Mouse (Mus musculus) G1E (cell line): Measurements from ENCODE around the gene Myom1. TPM values are rescaled to one million over a fixed set of nuclear protein-coding genes. Genes with fewer than 3 reads are reported as not detected.

Experiments
- ATAC-seq: 2 replicates; pipeline ENCODE4 v1.8.0; 2016; ENCODE audit warnings: mild to moderate bottlenecking; ENCODE audit not compliant: insufficient number of reproducible peaks, poor library complexity, low FRiP score, severe bottlenecking; ENCODE audit errors: extremely low read depth
- DNase-seq: peaks from one replicate; pipeline ENCODE4 v3.0.0; 2012; ENCODE audit warnings: low spot score
- H3K27me3 ChIP-seq: 2 replicates; pipeline ENCODE4 v1.6.1; 2012; ENCODE audit warnings: mild to moderate bottlenecking, low read length, inconsistent platforms; ENCODE audit not compliant: insufficient read depth
- H3K36me3 ChIP-seq: replicated peaks from 2 replicates; pipeline ENCODE3; 2012; ENCODE audit warnings: mild to moderate bottlenecking, inconsistent platforms
- H3K4me1 ChIP-seq: 2 replicates; pipeline ENCODE4 v1.6.1; 2012; ENCODE audit warnings: low read depth, low read length, inconsistent platforms, mixed read lengths; ENCODE audit not compliant: insufficient read depth
- H3K4me3 ChIP-seq: 2 replicates; pipeline ENCODE4 v1.5.1; 2012; ENCODE audit warnings: low read depth, mild to moderate bottlenecking, inconsistent platforms, low read length, moderate library complexity, mixed read lengths
- H3K9me3 ChIP-seq: replicated peaks from 2 replicates; pipeline ENCODE4 v1.6.1; 2012; ENCODE audit warnings: inconsistent platforms
- CTCF ChIP-seq: IDR thresholded peaks from 2 replicates; pipeline ENCODE4 v1.5.1; 2012; ENCODE audit warnings: low read depth, low read length, inconsistent platforms, mixed read lengths
- GATA1 ChIP-seq: IDR thresholded peaks from 2 replicates; pipeline ENCODE4 v1.6.1; 2012; ENCODE audit warnings: borderline replicate concordance, low read length, inconsistent platforms, mixed read lengths
- GATA2 ChIP-seq: IDR thresholded peaks from 2 replicates; pipeline ENCODE4 v1.6.1; 2012; ENCODE audit warnings: low read depth, low read length, inconsistent platforms, borderline replicate concordance
- POLR2AphosphoS5 ChIP-seq: IDR thresholded peaks from 2 replicates; pipeline ENCODE4 v1.6.1; 2012; ENCODE audit warnings: low read depth, low read length, inconsistent platforms; ENCODE audit not compliant: insufficient replicate concordance
- TAL1 ChIP-seq: conservative IDR thresholded peaks from 2 replicates; pipeline ENCODE4 v1.6.1; 2012; ENCODE audit warnings: low read depth, low read length, inconsistent platforms, mixed read lengths
- polyA plus RNA-seq: library from polyadenylated mRNA; stranded (reverse); fragments of >175 nt; gene quantifications from 2 replicates; pipeline ENCODE4 v1.2.3, GENCODE M21; 2012
- total RNA-seq, 2 experiments: library from RNA; stranded (forward) in 1 of 2; stranded (reverse) in 1 of 2; fragments of 200-1000 nt in 1 of 2; fragments of >200 nt in 1 of 2; fragmentation: Nextera tagmentation in 1 of 2; gene quantifications; 2 replicates each; pipeline ENCODE4 v1.2.3; 2014 to 2017

Gene Myom1
- total and polyA plus RNA-seq, 3 experiments, result 0.25 to 1.6 (median 0.71) TPM

GRCm38 (mm10) chr17:71155271-71155670, 152.8 kb downstream of the Myom1 start:
- ATAC-seq, result no peak
- DNase-seq, result no peak

DNA sequence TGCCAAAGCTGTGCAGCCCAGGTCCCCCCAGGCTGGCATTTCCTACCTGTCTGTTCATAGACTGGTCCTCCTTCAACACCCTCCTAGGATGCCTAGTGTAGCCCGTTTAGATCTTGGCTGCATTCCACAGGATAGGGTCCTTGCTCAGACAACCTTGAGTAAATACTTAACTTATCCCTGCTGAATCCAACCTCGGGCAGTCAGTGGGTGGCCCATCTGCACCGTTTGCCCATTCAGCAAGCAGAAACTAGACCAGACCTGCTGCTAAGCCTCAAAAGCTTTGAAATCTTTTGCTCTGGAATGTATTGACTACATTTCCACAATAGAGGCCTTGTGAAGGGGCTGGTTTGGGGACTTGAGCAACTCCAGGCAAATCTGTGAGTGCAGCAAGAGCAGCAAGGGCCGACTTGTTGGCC, 156.7 kb downstream of the Myom1 start:
- no peak overlapping the region for H3K4me3 ChIP-seq
- peaks cover 30% of the 10 kb centered on the region for H3K4me1 ChIP-seq
- no peaks in the 10 kb centered on the region for H3K36me3 ChIP-seq
- DNase-seq (no peak), ATAC-seq (no peak)
- TF ChIP-seq TAL1 (no peak), GATA2 (no peak), POLR2AphosphoS5 (no peak), CTCF (no peak), GATA1 (no peak)
- no peaks in the 10 kb centered on the region for H3K27me3 ChIP-seq
- no peaks in the 10 kb centered on the region for H3K9me3 ChIP-seq

More at GRCm38 (mm10) chr17:71155271-71155670, 152.8 kb downstream of the Myom1 start:
- no peaks in the 10 kb centered on the region for H3K36me3 ChIP-seq
- H3K9me3 ChIP-seq, result no peaks in the 10 kb centered on the region
- H3K27me3 ChIP-seq, result no peaks in the 10 kb centered on the region
- no peak overlapping the region for H3K4me3 ChIP-seq
- H3K4me1 ChIP-seq, result peaks cover 18% of the 10 kb centered on the region
- TF ChIP-seq GATA1 (no peak), POLR2AphosphoS5 (no peak), CTCF (no peak), GATA2 (no peak), TAL1 (no peak)

DNA sequence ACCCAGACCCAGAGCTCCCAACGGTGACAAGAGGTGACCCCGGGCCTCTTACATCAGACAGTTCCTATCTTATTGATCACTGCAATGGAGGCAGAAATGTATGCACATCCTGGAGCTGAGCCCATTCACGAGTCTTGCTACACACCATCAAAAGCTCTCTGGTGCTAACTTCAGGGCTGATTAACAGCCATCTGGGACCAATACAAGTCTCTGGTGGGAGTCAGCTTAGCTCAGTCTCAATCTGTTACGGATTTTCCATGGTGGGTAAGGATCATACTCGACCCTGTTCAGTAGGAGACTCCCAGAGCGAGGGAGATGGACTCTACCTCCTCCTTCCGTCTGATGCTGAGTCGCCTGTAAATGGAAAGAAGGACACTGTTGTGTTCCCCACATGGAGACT, 157.3 kb downstream of the Myom1 start:
- peaks cover 30% of the 10 kb centered on the region for H3K4me1 ChIP-seq
- TF ChIP-seq POLR2AphosphoS5 (no peak), GATA1 (no peak)
- H3K36me3 ChIP-seq, result no peaks in the 10 kb centered on the region
- H3K9me3 ChIP-seq, result no peaks in the 10 kb centered on the region
- DNase-seq, result no peak
- no peak overlapping the region for H3K4me3 ChIP-seq
- no peak for ATAC-seq
- H3K27me3 ChIP-seq, result no peaks in the 10 kb centered on the region

DNA sequence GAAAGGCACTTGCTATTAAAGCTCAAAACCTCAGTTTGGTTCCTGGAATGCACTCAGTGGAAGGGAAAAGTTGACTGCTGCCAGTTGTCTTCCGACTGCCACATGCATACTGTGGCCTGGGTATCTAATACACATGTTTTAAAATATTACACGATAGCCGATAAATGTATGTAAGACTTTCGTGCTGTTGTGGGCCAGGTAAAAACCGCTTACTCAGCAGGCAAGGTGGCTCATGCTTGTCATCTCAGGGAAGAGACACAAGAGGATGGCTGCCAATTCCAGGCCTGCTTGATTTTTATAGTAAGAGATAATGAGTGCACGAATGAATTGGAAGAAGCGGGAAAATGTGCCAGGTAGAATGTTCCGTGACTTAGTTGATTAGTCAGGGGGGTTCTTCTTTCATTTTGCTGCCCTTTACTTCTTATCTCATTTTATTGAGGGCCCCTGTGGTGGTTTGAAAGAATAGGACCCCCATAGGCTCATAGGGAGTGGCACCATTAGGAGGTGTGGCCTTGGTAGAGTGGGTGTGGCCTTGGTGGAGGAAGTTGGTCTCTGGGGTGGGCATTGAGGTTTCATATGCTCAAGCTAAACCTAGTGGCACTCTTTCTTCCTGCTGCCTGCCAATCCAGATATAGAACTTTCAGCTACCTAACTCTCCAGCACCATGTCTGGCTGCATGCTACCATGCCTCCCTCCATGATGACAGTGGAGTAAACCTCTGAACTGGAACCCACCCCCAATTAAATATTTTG, 158.0 kb downstream of the Myom1 start:
- H3K27me3 ChIP-seq, result no peaks in the 10 kb centered on the region
- H3K9me3 ChIP-seq, result no peaks in the 10 kb centered on the region
- no peaks in the 10 kb centered on the region for H3K36me3 ChIP-seq
- peaks cover 34% of the 10 kb centered on the region for H3K4me1 ChIP-seq
- TF ChIP-seq GATA2 (no peak), TAL1 (no peak), POLR2AphosphoS5 (no peak), CTCF (no peak), GATA1 (no peak)
- H3K4me3 ChIP-seq, result no peak overlapping the region
- DNase-seq (no peak), ATAC-seq (no peak)

GRCm38 (mm10) chr17:71164991-71165390, 162.6 kb downstream of the Myom1 start:
- Histone ChIP-seq H3K27me3 (no peaks in the 10 kb centered on the region), H3K4me1 (peaks cover 49% of the 10 kb centered on the region), H3K36me3 (no peaks in the 10 kb centered on the region), H3K4me3 (no peak overlapping the region), H3K9me3 (no peaks in the 10 kb centered on the region)
- DNase-seq, result no peak
- no peak for ATAC-seq
- no peak for TF ChIP-seq POLR2AphosphoS5
- TF ChIP-seq GATA1, result no peak
- no peak for TF ChIP-seq CTCF

DNA sequence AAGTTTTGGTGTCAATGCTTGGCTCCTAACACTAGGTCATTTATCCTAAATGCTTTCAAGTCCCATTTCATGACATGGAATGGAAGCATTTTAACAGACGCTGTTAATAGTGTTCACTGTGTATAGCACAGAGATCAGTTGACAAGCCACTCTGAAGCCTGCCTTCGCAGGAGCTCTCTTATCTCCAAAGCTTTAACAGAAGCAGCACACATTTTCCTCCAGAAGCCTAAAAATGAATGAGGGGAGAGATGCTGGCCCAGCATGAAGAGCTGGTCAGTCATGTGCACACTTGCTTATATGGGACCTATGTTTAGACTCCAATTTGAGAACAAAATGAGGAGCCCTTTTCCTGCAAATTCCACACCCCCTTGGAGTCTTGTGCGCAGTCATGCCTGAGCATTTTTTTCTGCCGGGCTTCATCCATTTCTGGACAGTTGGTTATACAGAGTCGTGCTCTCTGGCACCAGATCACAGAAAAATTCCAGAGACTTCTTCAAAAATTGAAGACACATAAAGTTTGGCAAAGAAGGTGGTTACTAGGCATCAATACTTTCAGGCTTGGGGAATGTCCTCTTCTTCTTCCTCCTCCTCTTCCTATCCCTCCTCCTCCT, 165.9 kb downstream of the Myom1 start:
- no peak for TF ChIP-seq TAL1
- Histone ChIP-seq H3K4me3 (no peak overlapping the region), H3K27me3 (no peaks in the 10 kb centered on the region), H3K36me3 (no peaks in the 10 kb centered on the region), H3K4me1 (peaks cover 51% of the 10 kb centered on the region), H3K9me3 (no peaks in the 10 kb centered on the region)
- ATAC-seq, result no peak
- no peak for DNase-seq

- Histone ChIP-seq H3K27me3 (no peaks in the 10 kb centered on the region), H3K4me1 (peaks cover 48% of the 10 kb centered on the region), H3K36me3 (no peaks in the 10 kb centered on the region), H3K4me3 (no peak overlapping the region), H3K9me3 (no peaks in the 10 kb centered on the region)
- DNase-seq, result no peak
- no peak for ATAC-seq
- TF ChIP-seq GATA1 (no peak), CTCF (no peak), TAL1 (no peak), GATA2 (no peak), POLR2AphosphoS5 (no peak)
Observed at GRCm38 (mm10) chr17:71168846-71169245, 166.4 kb downstream of the Myom1 start.
